ENCODE assay signal across 9 mouse cellular contexts in the genomic region with DNA sequence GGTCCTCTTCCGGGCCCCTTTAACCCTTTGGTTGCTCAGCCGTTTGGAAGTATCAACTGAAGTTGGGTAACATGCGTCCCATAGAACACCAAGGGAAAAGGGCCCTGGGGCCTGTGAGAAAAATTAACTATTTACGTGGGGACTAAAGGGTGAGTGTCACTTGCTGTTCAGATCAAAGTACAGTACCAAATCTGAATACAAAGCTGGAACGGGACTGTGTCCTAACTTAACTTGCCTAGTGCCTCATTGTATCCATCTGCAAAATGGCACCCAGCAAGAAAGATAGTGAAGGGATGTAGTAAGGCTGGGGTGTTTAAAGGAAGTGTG. TPM values are rescaled to one million over a fixed set of nuclear protein-coding genes. Genes with fewer than 3 reads are reported as not detected.
DNase-seq lines count a peak whose midpoint lies in the region; ATAC-seq lines count a peak whose summit lies in the region.
"Had no signal": no experiment of that assay in that cellular context is flagged by ENCODE, and none has a peak within 500 bp of the region (broad histone marks: within the 10 kb centered on the region; RNA-seq: fewer than 3 reads in every experiment).

No protein-coding gene starts in this region.

- no peaks in the 10 kb centered on the region for H3K9me3 ChIP-seq in neural tube, embryonic 11.5 days (ENCODE audit: control insufficient read depth, low read length)
- no peaks in the 10 kb centered on the region for H3K9me3 ChIP-seq in limb, embryonic 13.5 days
- no peaks in the 10 kb centered on the region for H3K9me3 ChIP-seq in stomach, embryonic 15.5 days

- no peaks in the 10 kb centered on the region for H3K27me3 ChIP-seq in neural tube, embryonic 11.5 days (ENCODE audit: control insufficient read depth, insufficient read depth, low read length)
- no peaks in the 10 kb centered on the region for H3K27me3 ChIP-seq in limb, embryonic 13.5 days
- H3K27me3 ChIP-seq in stomach, embryonic 15.5 days (replicated peaks) = no peaks in the 10 kb centered on the region

- no peaks in the 10 kb centered on the region for H3K36me3 ChIP-seq in neural tube, embryonic 11.5 days (ENCODE audit: control insufficient read depth, insufficient read depth, low read length)
- peaks cover 5% of the 10 kb centered on the region; the same call in 1 of the 2 replicates for H3K36me3 ChIP-seq in limb, embryonic 13.5 days
- H3K36me3 ChIP-seq in stomach, embryonic 15.5 days = no peaks in the 10 kb centered on the region

- 22% methylated on average over 5 of the region's 5 CpGs for WGBS in neural tube, embryonic 11.5 days
- WGBS in limb, embryonic 13.5 days = 17% methylated on average over 5 of the region's 5 CpGs
- 15% methylated on average over 5 of the region's 5 CpGs for whole genome bisulfite sequencing in stomach, embryonic 15.5 days

- peak overlapping the region; percentile 78 for H3K4me2 ChIP-seq in neural tube, embryonic 11.5 days (ENCODE audit: low read depth)
- H3K4me2 ChIP-seq in limb, embryonic 13.5 days (replicated peaks) = peak overlapping the region; percentile 90
- peak overlapping the region; percentile 68 for H3K4me2 ChIP-seq in stomach, embryonic 15.5 days

- DNase-seq in embryo, embryonic 10.5 days (ENCODE audit: low spot score) = peak; percentile 65
- DNase-seq in embryo, embryonic 11 days = no peak
- no peak for DNase-seq in neural tube, embryonic 11.5 days (ENCODE audit: low spot score)
- no peak for DNase-seq in neural tube, embryonic 10.5 days (ENCODE audit: extremely low spot score, low spot score)
- no peak for DNase-seq in cerebellum, adult 11 months
- DNase-seq: cerebellum, adult 9-10 months had no signal

- peak overlapping the region; percentile 98 for H3K9ac ChIP-seq in neural tube, embryonic 11.5 days (ENCODE audit: low read length)
- H3K9ac ChIP-seq in limb, embryonic 13.5 days = peak overlapping the region; percentile 99
- peak overlapping the region; percentile 90; the same call in 1 of the 2 replicates for H3K9ac ChIP-seq in stomach, embryonic 15.5 days

- H3K4me3 ChIP-seq in neural tube, embryonic 11.5 days (ENCODE audit: low read depth, low read length) = peak overlapping the region; percentile 96
- peak overlapping the region; percentile 85 for H3K4me3 ChIP-seq in limb, embryonic 13.5 days
- H3K4me3 ChIP-seq in stomach, embryonic 15.5 days (replicated peaks) = peak overlapping the region; percentile 62

- peaks cover 8% of the 10 kb centered on the region for H3K4me1 ChIP-seq in neural tube, embryonic 11.5 days (ENCODE audit: control insufficient read depth, insufficient read depth, low read length)
- peaks cover 38% of the 10 kb centered on the region for H3K4me1 ChIP-seq in limb, embryonic 13.5 days
- H3K4me1 ChIP-seq in stomach, embryonic 15.5 days = peaks cover 26% of the 10 kb centered on the region

- no peak overlapping the region for H3K27ac ChIP-seq in neural tube, embryonic 11.5 days (ENCODE audit: low read depth, low read length)
- H3K27ac ChIP-seq in limb, embryonic 13.5 days = peak overlapping the region; percentile 99
- H3K27ac ChIP-seq in stomach, embryonic 15.5 days = peak overlapping the region; percentile 90

- no peak for ATAC-seq in neural tube, embryonic 11.5 days (ENCODE audit: insufficient read depth, low FRiP score, low TSS enrichment)
- no peak for ATAC-seq in limb, embryonic 13.5 days (ENCODE audit: low FRiP score, low read depth)
- no peak for ATAC-seq in stomach, embryonic 15.5 days (ENCODE audit: insufficient read depth, low FRiP score, low read depth)
- ATAC-seq in frontal cortex, adult (ENCODE audit: low TSS enrichment) = no peak

RNA-seq across cellular contexts. Expression of gene Prdm11, which starts 0.5 kb away (rescaled TPM):
- polyA plus RNA-seq in neural tube, embryonic 11.5 days (2014; fragmentation: Nextera tagmentation; extraction: Ambion mirVana) = 1.2 and 2.2 TPM in 2 replicates
- polyA plus RNA-seq in limb, embryonic 13.5 days (2015; fragmentation: Nextera tagmentation; extraction: Ambion mirVana) = 7.1 and 7.8 TPM in 2 replicates
- 11.0 and 11.5 TPM in 2 replicates for polyA plus RNA-seq in stomach, embryonic 15.5 days (2015; fragmentation: Nextera tagmentation; extraction: Ambion mirVana)
